Mouse (Mus musculus) heart, embryonic 12.5 days (tissue): ENCODE measurements around the gene Hipk4. TPM values are rescaled to one million over a fixed set of nuclear protein-coding genes. Genes with fewer than 3 reads are reported as not detected.

ENCODE experiments used
- ATAC-seq: fragments of 200-750 bp; cut with Nextera tagmentation; 2 replicates; pipeline ENCODE4 v1.8.0; 2017; ENCODE audit warnings: moderate TSS enrichment, moderate library complexity; ENCODE audit not compliant: insufficient number of reproducible peaks, low FRiP score
- H3K27ac ChIP-seq: fragments of 300-500 bp; sonication (generic); 2 replicates; pipeline ENCODE4 v1.5.1; 2016; ENCODE audit warnings: mild to moderate bottlenecking, moderate library complexity; ENCODE audit not compliant: poor library complexity, severe bottlenecking
- H3K27me3 ChIP-seq: fragments of 300-500 bp; sonication (generic); replicated peaks from 2 replicates; pipeline ENCODE4 v1.6.1; 2016; ENCODE audit warnings: mild to moderate bottlenecking, moderate library complexity
- H3K36me3 ChIP-seq: fragments of 300-500 bp; sonication (generic); 2 replicates; pipeline ENCODE4 v1.6.1; 2016; ENCODE audit warnings: mild to moderate bottlenecking, moderate library complexity
- H3K4me1 ChIP-seq: fragments of 300-500 bp; sonication (generic); replicated peaks from 2 replicates; pipeline ENCODE4 v1.6.1; 2016; ENCODE audit warnings: mild to moderate bottlenecking
- H3K4me2 ChIP-seq: fragments of 300-500 bp; sonication (generic); 2 replicates; pipeline ENCODE4 v1.6.1; 2016; ENCODE audit warnings: mild to moderate bottlenecking, moderate library complexity
- H3K4me3 ChIP-seq: fragments of 300-500 bp; sonication (generic); 2 replicates; pipeline ENCODE4 v1.5.1; 2016; ENCODE audit warnings: mild to moderate bottlenecking
- H3K9ac ChIP-seq: fragments of 300-500 bp; sonication (generic); 2 replicates; pipeline ENCODE4 v1.6.1; 2016; ENCODE audit warnings: mild to moderate bottlenecking, moderate library complexity
- H3K9me3 ChIP-seq: fragments of 300-500 bp; sonication (generic); replicated peaks from 2 replicates; pipeline ENCODE4 v1.6.1; 2016; ENCODE audit warnings: mild to moderate bottlenecking, moderate library complexity
- WGBS: fragments of 180-500 bp; shearing (Covaris S2); methylation state at CpG from one replicate; pipeline ENCODE4 v1.1.7; 2016; 5-methylcytosine and 5-hydroxymethylcytosine counted together
- polyA plus RNA-seq: library from polyadenylated mRNA; unstranded; fragments of >200 nt; fragmentation: Nextera tagmentation; extraction: Ambion mirVana; gene quantifications from 2 replicates; pipeline ENCODE4 v1.2.1, GENCODE M21; 2016

Gene Hipk4
- 0.31 and 0.39 TPM in 2 replicates for polyA plus RNA-seq

GRCm38 (mm10) chr7:27522967-27523366 is at the start of gene Hipk4:
Gene Hipk4, plus strand, starts transcription at chr7:27523267.
- WGBS: 53% methylated on average over 5 of the region's 5 CpGs
- no peak within 1 kb of the TSS for H3K9ac ChIP-seq
- H3K27me3 ChIP-seq: no peaks in the 10 kb centered on the region
- H3K4me2 ChIP-seq: no peak within 1 kb of the TSS
- peaks cover 18% of the 10 kb centered on the region; the same call in 1 of the 2 replicates for H3K36me3 ChIP-seq
- no peak within 1 kb of the TSS for H3K4me3 ChIP-seq
- ATAC-seq: no peak
- H3K9me3 ChIP-seq: 0 out of 2 replicates have a peak, but pooled peaks cover 7% of the 10 kb centered on the region
- H3K27ac ChIP-seq: no peak within 1 kb of the TSS
- peaks cover 20% of the 10 kb centered on the region for H3K4me1 ChIP-seq

- Histone ChIP-seq H3K27ac (peak overlapping the region; percentile 91), H3K9me3 (no peaks in the 10 kb centered on the region), H3K4me1 (peaks cover 11% of the 10 kb centered on the region), H3K4me2 (peak overlapping the region; percentile 68), H3K9ac (peak overlapping the region; percentile 84), H3K36me3 (peaks cover 23% of the 10 kb centered on the region), H3K27me3 (no peaks in the 10 kb centered on the region), H3K4me3 (peak overlapping the region; percentile 82)
- WGBS: under 1% methylated on average over 34 of the region's 34 CpGs
- no peak for ATAC-seq
Observed at GRCm38 (mm10) chr7:27473835-27474489, 49.1 kb upstream of the Hipk4 start.

- no peaks in the 10 kb centered on the region for H3K27me3 ChIP-seq
- peaks cover 23% of the 10 kb centered on the region for H3K36me3 ChIP-seq
- H3K4me2 ChIP-seq: peak overlapping the region; percentile 68
- peaks cover 11% of the 10 kb centered on the region for H3K4me1 ChIP-seq
- peak overlapping the region; percentile 91 for H3K27ac ChIP-seq
- no peaks in the 10 kb centered on the region for H3K9me3 ChIP-seq
- peak overlapping the region; percentile 84 for H3K9ac ChIP-seq
- under 1% methylated on average over 23 of the region's 23 CpGs for WGBS
- H3K4me3 ChIP-seq: peak overlapping the region; percentile 82
- ATAC-seq: peak; percentile 87
Observed at GRCm38 (mm10) chr7:27474490-27474954, 48.5 kb upstream of the Hipk4 start.

GRCm38 (mm10) chr7:27475596-27475995 is 47.5 kb upstream of the Hipk4 start:
- WGBS: 79% methylated on average over 2 of the region's 2 CpGs
- Histone ChIP-seq H3K9me3 (no peaks in the 10 kb centered on the region), H3K27me3 (no peaks in the 10 kb centered on the region), H3K27ac (peak overlapping the region; percentile 44; the same call in 1 of the 2 replicates), H3K4me2 (peak overlapping the region; percentile 68), H3K4me3 (peak overlapping the region; percentile 82), H3K4me1 (peaks cover 11% of the 10 kb centered on the region), H3K36me3 (peaks cover 23% of the 10 kb centered on the region), H3K9ac (peak overlapping the region; percentile 37; the same call in 1 of the 2 replicates)
- no peak for ATAC-seq

GRCm38 (mm10) chr7:27476098-27476635 is 46.9 kb upstream of the Hipk4 start:
- no peak overlapping the region for H3K9ac ChIP-seq
- no peak overlapping the region for H3K4me2 ChIP-seq

GRCm38 (mm10) chr7:27478561-27478960 is 44.5 kb upstream of the Hipk4 start:
- Histone ChIP-seq H3K4me2 (no peak overlapping the region), H3K36me3 (peaks cover 23% of the 10 kb centered on the region), H3K27ac (no peak overlapping the region), H3K9me3 (no peaks in the 10 kb centered on the region), H3K27me3 (no peaks in the 10 kb centered on the region), H3K9ac (no peak overlapping the region), H3K4me1 (peaks cover 21% of the 10 kb centered on the region), H3K4me3 (no peak overlapping the region)
- no peak for ATAC-seq
- 73% methylated on average over 7 of the region's 7 CpGs for WGBS

More at GRCm38 (mm10) chr7:27476098-27476635, 46.9 kb upstream of the Hipk4 start:
- Histone ChIP-seq H3K27me3 (no peaks in the 10 kb centered on the region), H3K36me3 (peaks cover 23% of the 10 kb centered on the region), H3K9me3 (no peaks in the 10 kb centered on the region), H3K4me1 (peaks cover 16% of the 10 kb centered on the region), H3K4me3 (no peak overlapping the region), H3K27ac (no peak overlapping the region)
- no peak for ATAC-seq
- WGBS: 90% methylated on average over 14 of the region's 14 CpGs

GRCm38 (mm10) chr7:27479750-27480149 is 43.3 kb upstream of the Hipk4 start:
- 83% methylated on average over 1 of the region's 1 CpGs for WGBS
- ATAC-seq: no peak
- no peak overlapping the region for H3K9ac ChIP-seq
- H3K4me1 ChIP-seq: peaks cover 21% of the 10 kb centered on the region
- H3K4me2 ChIP-seq: no peak overlapping the region
- H3K4me3 ChIP-seq: no peak overlapping the region
- H3K36me3 ChIP-seq: peaks cover 23% of the 10 kb centered on the region
- H3K27me3 ChIP-seq: no peaks in the 10 kb centered on the region
- H3K27ac ChIP-seq: no peak overlapping the region
- no peaks in the 10 kb centered on the region for H3K9me3 ChIP-seq

GRCm38 (mm10) chr7:27480506-27480905 is 42.6 kb upstream of the Hipk4 start:
- Histone ChIP-seq H3K9me3 (no peaks in the 10 kb centered on the region), H3K9ac (no peak overlapping the region), H3K4me1 (peaks cover 18% of the 10 kb centered on the region), H3K36me3 (peaks cover 23% of the 10 kb centered on the region), H3K4me2 (peak overlapping the region; percentile 70; the same call in 1 of the 2 replicates), H3K4me3 (no peak overlapping the region), H3K27ac (peak overlapping the region; percentile 86), H3K27me3 (no peaks in the 10 kb centered on the region)
- WGBS: 72% methylated on average over 3 of the region's 3 CpGs
- no peak for ATAC-seq

GRCm38 (mm10) chr7:27480927-27481626 is 42.0 kb upstream of the Hipk4 start:
- ATAC-seq: no peak
- Histone ChIP-seq H3K36me3 (peaks cover 18% of the 10 kb centered on the region), H3K4me2 (peak overlapping the region; percentile 70), H3K4me1 (peaks cover 14% of the 10 kb centered on the region), H3K9me3 (no peaks in the 10 kb centered on the region), H3K27me3 (no peaks in the 10 kb centered on the region), H3K4me3 (peak overlapping the region; percentile 43), H3K27ac (peak overlapping the region; percentile 86), H3K9ac (peak overlapping the region; percentile 70)
- 15% methylated on average over 9 of the region's 11 CpGs for WGBS

GRCm38 (mm10) chr7:27481627-27481969 is 41.5 kb upstream of the Hipk4 start:
- H3K4me1 ChIP-seq: peaks cover 14% of the 10 kb centered on the region
- H3K9me3 ChIP-seq: no peaks in the 10 kb centered on the region
- peak overlapping the region; percentile 43 for H3K4me3 ChIP-seq
- peak overlapping the region; percentile 70 for H3K4me2 ChIP-seq
- peak; percentile 97 for ATAC-seq
- 2% methylated on average over 11 of the region's 12 CpGs for WGBS
- H3K27me3 ChIP-seq: no peaks in the 10 kb centered on the region
- H3K9ac ChIP-seq: peak overlapping the region; percentile 70
- H3K27ac ChIP-seq: peak overlapping the region; percentile 86
- H3K36me3 ChIP-seq: peaks cover 13% of the 10 kb centered on the region

- Histone ChIP-seq H3K36me3 (peaks cover 6% of the 10 kb centered on the region), H3K4me1 (peaks cover 24% of the 10 kb centered on the region), H3K27me3 (no peaks in the 10 kb centered on the region), H3K4me3 (no peak overlapping the region), H3K9ac (no peak overlapping the region), H3K27ac (no peak overlapping the region), H3K4me2 (no peak overlapping the region), H3K9me3 (no peaks in the 10 kb centered on the region)
- 84% methylated on average over 4 of the region's 4 CpGs for WGBS
- ATAC-seq: no peak
Observed at GRCm38 (mm10) chr7:27483860-27484259, 39.2 kb upstream of the Hipk4 start.
